Mouse (Mus musculus): Measurements from ENCODE around the gene Ormdl3.
"Not testable (repeated sequence)": the region's sequence is repeated elsewhere in the genome, so short reads cannot be mapped to it uniquely, and the experiment has no call there.

The Ormdl3 gene

DNA sequence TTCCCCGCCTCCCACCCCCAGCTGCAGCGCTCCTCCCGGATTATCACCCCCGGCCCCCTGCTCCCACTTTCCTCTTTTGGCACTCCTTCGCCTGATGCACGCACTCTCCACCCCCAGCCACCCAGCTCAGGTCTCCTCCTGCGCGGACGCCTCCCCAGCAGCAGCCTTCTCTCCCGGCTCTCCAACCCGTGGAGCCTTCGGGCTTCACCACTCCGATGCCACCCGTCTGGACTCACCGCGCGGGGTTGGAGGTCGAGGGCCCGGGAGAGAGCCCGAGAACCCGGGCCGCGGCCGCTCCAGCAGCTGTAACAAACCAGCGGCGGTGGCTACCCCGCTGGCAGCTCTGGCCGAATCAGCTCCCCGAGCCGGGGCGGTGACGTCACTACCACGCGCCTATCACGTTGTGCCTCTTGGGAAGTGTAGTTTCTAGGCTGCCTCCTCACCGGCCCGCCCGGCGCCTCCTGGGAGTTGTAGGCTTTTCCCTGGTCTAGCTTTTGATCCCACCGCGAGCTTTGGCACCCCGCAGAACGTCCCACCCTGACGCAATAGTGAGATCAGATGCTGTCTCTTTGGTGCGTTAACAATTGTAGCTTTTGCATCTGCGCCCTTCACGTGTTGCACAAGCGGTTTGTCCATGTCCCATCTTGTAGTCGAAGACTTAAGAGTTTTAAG is at the start of gene Ormdl3:
Gene Ormdl3, minus strand, starts transcription at position 477 of the 672 bp plus-strand sequence.
- peak; percentile 99 for DNase-seq (ENCODE audit: low read depth, low spot score)

DNA sequence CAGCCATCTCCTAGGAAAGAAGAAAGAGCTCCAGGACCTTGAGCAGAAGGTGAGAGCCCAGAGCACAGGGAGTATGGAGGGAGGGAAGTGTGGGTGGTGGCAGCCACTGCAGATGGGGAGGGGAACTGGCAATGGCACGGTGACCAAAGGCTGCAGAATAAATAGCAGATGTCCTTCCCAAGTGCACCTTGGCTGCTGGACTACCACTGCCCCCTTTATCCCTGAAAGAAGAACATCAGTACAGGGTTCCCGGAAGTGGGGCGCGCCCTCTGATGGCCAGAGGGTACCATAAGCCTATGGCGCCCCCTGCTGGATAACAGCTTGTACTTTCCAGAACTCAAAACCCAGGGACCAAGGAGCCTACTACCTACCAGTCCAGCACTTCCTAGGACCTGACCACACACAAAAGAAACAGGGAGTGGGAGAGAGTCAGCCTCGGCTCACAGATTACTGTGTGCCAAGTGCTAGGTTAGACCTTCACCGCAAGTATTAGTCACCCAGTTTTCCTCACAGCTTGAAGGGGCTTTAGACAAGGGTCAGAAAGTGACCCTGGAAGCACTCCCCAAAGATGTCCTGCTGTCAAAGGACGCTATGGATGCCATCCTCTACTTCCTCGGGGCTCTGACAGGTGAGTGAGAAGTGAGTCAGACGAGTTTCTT is 48.3 kb upstream of the Ormdl3 start:
- DNase-seq (ENCODE audit: low read depth, low spot score) = not testable (repeated sequence)

DNA sequence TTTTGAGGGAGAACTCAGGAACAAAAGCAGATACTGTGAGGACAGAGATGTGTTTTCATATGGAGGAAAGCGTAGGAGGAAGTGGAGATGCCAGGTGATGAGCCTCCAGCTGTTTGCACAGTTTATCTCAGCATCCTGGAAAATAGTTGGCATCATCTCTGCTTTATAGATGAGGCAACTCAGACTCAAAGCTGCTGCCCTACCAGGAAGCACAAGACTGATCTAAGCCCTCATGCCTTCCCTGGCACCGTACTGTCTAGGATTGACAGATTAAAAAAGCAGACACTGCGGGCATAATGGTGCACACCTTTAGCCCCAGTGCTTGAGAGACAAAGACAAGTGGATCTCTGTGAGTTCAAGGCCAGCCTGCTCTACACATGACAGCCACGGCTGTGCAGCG is 43.5 kb upstream of the Ormdl3 start:
- no peak for DNase-seq (ENCODE audit: low read depth, low spot score)

DNA sequence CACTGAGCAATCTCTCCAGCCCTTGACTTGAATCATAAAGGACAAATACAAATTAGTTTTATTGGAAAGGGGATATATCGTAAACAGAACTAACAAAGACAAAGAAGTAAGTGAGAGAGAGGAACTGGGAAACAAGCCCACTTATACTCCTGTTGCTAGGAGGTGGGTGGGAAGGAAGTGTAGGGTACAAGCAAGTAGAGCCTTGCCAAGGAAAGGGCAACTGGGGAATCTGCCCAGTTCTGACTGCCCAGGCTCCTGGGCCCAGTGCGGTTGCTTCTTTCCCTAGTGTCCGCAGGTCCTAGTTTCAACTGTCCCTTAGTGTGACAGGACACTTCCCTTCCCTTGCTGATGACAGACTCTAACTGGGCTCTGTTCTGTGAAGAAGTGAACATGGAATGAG is 41.5 kb upstream of the Ormdl3 start:
- no peak for DNase-seq (ENCODE audit: low read depth, low spot score)

DNA sequence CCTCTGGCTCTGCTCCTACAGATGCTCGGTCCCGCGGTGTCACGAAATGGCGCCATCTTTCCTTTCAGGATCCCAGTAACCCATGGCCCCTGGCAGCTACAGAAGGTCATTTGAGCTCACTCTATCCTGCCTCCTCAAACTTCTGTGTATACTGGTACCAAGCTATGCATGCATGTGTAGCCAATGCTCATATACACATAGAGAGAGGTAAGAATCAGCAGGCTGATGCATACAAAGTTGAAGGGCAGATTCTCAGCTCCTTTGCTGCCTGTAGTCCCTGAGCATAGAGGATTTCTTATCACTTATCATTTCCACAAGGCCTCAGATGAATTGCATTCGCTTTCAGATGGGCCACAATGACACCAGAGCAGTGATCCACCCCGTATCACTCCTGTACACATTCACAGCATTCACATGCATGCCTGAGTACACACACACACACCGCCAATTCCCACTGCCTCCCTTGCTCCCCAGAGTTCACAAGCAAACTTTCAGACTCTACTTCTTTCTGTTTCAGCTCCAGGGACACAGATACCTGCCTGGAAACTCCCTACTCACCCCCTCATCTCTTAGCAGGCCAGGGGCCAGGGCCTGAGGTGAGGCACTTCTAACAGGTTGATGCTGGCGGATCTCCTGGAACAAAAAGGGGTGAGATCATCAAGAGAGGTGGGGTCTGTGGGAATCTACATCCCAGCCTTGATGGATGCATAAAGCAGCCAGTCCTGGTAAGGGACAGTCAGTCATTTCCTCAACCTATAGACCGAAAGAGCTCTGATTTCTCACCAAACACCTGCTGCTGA is 38.6 kb upstream of the Ormdl3 start, which contains the start of the genes Gm12355 and Gsdma3:
Gene Gm12355, minus strand, starts transcription at position 51 of the 800 bp plus-strand sequence.
Gene Gsdma3, plus strand, starts transcription at position 750 of the 800 bp plus-strand sequence.
- DNase-seq (ENCODE audit: low read depth, low spot score) = no peak

DNA sequence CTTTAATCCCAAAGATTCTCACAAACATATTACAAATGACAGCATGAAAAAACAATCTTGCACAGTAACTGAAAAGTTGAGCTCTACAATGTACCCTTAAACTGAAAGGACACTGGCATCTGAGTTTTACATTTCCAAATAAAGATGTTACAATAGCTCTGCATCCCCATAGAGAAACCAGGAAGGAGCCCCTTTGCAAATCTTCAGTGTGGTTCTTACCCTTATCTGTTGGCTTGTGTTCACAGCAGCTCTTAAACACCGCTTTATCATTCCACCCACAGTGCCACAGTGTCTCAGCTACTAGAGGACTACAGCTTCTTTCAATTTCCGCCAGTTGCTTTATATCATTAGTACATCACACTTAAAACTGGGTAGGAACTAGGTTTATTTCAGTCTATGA is 37.2 kb upstream of the Ormdl3 start:
- not testable (repeated sequence) for DNase-seq (ENCODE audit: low read depth, low spot score)

DNA sequence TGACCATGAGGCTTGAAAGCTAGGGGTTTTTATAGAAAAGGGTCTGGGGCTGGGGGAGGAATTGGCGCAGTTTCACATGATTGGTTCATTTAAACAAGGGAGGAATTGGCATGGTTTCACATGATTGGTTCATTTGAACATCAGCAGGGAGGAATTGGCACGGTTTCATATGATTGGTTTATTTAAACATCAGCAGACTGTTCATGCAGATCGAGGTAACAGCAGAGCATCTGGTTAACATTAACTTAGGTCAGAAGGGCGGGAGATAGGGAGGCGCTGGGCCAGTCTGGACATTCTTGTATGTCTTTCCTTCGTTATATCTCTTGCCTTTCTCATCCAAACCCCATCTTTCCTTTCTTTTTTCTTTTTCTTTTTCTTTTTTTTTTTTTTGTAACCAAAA is 36.8 kb upstream of the Ormdl3 start:
- DNase-seq (ENCODE audit: low read depth, low spot score) = not testable (repeated sequence)

DNA sequence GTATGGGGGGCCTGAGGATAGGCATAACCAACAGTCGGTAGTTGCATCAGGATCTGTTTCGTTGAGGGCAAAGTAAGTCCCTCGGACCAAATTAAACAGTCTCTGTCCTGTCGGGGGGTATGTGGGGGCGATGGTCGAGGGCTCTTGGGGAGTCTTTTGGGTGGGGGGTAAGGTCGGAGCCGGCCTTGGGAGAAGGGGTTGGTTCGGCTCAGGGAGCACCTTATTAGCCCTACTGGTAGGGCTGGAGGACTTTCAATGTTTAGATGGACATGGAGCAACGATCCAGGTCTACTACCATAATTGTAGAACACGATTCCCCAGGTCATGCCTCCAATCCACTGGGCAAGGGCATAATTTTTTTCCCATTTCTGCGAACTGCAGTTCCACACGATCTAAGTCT is 33.6 kb upstream of the Ormdl3 start:
- DNase-seq (ENCODE audit: low read depth, low spot score) = no peak

DNA sequence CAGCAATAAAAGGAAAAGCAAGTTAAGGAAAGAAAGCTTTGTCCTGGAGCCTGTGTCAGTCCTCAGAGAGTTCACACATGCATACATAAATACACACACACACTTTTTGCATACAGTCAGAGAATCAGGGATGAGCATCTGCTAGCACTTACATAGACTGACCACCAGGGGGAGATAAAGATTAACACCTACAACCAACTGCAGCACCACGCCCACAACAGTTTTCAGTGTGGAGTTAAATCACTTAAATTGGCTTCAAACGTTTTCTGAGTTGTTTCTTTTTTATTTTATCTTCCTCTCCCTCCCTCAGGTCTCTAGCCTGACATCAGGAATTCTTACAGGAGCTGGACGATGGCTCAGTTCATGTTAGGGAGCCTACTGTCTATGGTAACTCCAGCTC is 19.6 kb upstream of the Ormdl3 start:
- no peak for DNase-seq (ENCODE audit: low read depth, low spot score)

DNA sequence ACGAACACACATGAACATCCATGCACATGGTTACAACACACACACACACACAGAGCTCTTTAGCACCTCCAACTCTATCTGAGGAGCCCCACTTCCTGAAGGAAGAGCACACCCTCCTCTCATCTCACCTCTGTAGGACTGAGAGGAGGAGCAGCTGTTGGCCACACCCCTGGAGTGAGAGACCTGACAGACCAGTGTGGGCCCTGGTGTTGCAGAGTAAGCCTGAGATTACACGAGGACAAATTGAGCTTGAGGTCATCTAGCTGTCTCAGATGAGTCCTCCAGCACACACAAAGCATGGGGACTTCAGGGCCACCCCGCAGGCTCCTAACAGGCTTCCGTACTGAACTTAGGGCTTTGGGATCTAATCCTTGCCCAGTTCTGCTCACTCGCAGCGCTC is 17.7 kb upstream of the Ormdl3 start:
- not testable (repeated sequence) for DNase-seq (ENCODE audit: low read depth, low spot score)

DNA sequence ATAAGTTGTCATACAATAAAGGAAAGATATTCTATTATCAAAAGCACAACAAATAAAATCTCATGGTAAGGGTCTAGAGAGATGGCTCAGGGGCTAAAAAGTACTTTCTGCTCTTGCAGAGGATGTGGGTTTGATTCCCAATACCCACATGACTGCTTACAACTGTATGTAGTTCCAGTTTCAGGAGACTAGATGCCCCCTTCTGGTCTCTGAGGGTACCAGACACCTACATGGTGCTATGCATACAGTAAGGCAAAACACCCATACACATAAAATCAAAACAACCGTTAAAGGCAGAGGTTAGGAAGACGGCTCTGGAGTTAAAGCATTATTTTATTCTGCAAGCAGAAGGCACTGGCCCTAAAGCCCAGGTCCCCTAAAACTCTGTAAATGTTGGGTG is 16.8 kb upstream of the Ormdl3 start:
- DNase-seq (ENCODE audit: low read depth, low spot score) = no peak

DNA sequence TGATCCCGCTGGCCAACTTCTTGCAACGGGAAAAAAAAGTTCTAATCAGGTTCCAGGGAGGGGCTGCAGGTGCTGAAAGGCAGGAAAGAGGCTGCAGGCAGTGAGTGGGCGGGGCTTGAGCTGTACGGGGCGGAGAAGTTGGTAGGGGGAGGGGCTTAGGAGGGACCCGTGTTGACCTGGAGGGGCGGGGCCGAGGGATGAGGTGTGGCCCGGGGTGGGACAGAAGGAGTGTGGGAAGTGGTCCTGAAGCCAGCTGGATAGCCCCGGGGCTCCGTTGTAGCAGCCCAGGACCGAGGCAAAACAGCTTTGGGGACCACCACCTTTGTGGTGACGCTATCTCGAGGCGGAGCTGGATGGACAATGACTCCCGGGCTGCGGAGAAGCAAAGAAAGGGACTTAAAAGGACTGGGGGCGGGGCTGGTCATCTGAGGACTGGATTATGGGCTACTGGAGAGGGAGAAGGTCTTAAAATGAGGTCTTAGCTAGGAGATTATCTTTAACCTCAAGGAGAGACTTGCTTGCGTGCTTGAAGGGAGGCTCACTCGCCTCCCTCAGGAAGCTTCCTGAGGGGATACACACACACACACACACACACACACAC is 15.0 kb upstream of the Ormdl3 start:
- DNase-seq (ENCODE audit: low read depth, low spot score) = peak; percentile 79

DNA sequence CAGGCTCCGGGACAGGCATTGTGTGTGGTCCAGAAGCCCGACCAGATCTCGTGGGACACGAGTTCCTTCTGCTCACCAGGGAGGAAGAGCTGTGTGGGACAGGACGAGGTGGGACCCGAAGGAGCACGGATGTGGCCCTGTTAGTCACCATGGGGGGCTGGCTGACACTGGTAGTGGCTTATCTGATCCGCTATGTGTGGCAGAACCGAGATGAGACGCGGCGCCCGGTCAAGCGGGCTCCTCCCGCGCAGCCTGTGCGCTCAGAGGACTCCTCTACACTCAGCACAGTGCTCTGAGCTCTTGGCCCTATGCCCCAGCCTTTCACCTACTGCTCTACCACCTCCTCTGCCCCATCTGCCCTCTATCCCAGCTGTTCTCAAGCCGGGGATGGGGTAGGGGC is 12.1 kb upstream of the Ormdl3 start:
- no peak for DNase-seq (ENCODE audit: low read depth, low spot score)

DNA sequence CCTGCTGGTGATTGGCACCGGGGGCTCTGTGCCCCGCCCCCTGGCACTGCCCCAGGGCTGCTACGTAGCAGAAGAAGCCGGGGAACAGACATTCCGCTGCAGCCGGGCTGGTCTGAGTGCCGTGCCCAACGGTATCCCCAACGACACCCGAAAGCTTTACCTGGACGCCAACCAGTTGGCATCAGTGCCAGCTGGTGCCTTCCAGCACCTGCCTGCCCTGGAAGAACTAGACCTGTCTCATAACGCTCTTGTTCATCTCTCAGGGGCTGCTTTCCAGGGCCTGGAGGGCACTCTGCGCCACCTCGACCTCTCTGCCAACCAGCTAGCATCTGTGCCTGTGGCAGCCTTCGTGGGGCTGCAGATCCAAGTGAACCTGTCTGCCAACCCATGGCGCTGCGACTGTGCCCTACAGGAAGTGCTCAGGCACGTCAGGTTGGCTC is 11.7 kb upstream of the Ormdl3 start:
- no peak for DNase-seq (ENCODE audit: low read depth, low spot score)

DNA sequence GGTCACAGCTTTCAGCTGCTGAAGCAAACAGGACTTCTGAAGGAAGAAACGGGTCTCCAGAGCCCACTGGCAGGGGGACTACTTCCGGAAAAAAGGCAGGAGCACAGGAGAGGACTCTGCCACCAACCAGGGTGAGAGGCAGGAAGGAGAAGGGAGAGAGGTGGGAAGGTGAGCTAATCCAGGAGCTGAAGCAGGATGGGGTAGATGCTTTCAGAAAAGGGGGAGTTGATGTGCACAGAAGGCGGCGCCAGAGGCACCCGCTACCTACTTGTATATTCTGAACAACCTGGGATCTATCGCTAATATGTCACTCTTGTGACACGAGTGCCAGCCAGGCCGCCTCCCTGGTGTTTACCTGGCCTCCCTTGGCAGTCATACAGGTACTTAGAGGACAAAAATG is 10.8 kb upstream of the Ormdl3 start, which contains the start of gene Lrrc3c:
Gene Lrrc3c, plus strand, starts transcription at position 301 of the 400 bp plus-strand sequence.
- no peak for DNase-seq (ENCODE audit: low read depth, low spot score)

DNA sequence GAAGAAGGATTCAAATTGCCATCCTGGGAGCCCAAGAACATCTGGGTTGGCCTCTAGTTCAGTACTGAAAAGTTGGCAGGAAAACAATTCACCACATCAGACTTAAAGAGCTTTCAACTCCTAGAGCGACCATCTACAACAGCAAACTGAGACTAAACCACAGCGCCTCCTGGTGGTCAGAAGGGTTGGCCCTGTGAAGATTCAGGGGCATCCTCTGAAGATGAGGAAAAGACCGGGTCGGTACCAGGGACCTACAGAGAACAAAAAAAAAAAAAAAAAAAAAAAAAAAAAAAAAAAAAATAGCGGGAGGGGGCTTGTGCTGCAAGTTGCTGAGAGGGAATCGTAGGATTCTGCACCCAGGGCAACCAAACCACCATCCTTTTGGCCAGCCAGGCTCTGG is 10.2 kb upstream of the Ormdl3 start:
- DNase-seq (ENCODE audit: low read depth, low spot score) = peak; percentile 78

DNA sequence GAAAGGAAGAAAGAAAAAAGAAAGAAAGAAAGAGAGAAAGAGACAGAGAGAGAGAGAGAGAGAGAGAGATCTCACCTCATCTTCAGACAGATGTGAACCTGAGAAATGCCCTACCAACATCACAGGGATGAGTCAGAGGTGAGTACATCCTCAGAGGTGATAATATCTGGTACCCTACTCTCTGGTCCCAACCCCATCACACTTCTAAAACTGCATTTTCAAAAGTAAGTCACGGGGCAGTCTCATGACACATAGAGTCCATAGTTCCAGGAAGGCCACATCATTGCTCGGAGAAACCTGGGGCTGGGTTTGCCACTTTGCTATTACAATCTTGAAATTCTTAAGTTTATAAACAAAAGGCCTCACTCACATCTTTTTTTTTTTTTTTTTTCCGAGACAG is 8.8 kb upstream of the Ormdl3 start:
- DNase-seq (ENCODE audit: low read depth, low spot score) = no peak

DNA sequence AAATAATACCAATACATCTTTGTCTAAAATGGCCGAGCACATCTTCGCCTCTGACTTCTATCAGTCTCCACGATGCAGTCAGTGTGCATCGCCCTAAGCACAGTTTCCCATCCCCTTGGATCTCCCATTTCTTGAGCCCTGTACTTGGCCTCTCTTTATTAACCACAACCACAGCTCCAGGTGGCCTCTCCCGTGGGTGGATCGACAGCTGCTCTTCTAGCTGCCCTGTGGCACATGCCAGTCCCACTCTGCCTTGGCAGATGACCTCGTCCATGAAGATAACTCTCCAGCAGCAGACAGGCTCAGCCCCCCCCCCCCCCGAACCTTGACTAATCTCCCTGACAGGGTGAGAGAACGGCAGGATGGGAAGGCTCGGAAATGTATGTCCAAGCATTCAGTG is 8.3 kb upstream of the Ormdl3 start:
- DNase-seq (ENCODE audit: low read depth, low spot score) = no peak

DNA sequence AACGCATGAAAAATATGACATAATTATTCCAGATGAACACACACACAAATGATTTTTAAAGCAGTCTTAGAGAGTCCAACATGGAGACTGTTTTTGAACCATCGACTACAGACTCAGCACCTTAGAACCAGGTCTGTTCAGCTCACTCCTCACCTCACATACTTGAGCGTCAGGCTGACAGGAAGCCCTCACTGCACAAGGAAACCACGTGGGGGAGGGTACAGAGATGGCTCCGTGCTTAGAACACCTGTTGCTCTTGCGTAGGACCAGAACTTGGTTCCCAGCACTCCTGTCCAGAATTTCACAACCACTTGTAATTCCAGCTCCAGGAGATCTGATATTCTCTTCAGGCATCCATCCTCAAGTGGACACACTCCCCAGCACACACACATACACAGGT is 7.9 kb upstream of the Ormdl3 start:
- DNase-seq (ENCODE audit: low read depth, low spot score) = no peak

DNA sequence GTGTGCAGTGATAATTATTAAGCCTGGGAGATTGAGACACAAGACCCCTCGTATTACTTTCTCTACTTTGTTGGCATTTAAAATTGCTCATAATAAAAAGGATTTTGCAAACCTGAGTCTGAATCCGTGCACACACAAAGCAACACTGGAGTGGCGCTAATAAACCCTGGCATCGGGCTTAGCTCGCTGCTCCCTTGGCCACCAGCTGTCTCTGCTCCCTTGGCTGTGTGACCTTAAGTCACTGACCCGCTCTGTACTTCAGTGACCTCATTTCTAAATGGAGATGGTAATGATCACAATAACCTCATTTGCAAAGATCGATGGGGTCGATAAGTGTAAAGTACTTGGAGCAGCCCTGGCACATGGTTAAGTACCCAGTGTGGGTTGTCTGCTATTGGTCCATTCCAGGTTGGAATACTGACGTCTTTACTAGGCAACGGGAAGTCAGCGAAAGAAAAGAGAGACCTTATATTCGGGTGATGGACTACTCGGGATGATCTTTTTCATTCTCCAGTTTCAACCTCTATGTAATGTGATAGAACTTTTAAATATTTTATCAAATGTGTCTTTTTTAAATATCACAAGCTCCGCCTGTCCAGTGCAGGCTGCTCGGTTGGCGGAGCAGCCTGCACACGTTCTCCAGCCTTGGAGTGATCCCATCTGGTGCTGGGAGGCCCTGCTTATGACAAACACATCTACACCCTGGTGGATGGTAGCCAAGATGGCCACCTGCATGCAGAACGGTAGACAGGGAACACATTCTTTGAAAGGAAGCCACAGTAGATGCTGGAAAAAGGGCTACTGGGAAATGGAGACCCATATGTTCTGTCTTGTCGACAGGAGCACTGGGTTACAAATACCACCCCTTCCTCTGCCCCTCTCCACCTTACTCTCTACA is 3.6 kb upstream of the Ormdl3 start:
- DNase-seq (ENCODE audit: low read depth, low spot score) = no peak

DNA sequence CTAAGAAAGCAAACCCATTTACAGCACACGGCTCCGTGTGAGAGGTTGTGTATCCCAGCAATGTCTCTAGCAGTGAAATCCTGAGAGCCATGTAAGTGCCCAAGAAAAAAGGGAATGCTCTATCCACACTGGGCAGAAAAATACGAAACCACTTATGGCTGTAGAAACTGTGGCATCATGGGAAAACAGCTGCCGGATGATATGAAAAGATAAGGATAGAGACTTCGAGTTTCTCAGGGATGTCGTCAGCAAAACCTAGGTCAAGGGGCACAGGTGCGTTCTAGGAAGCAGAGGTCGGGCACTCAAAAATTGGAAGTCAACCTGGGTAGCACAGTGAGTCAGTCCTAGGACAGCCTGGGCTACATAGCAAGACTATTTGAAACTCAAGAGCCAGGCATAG is 2.1 kb upstream of the Ormdl3 start:
- no peak for DNase-seq (ENCODE audit: low read depth, low spot score)

Measured in WW6 (cell line).